Mouse (Mus musculus) B cell, adult 2 months (primary cell): ENCODE measurements around the gene Thoc6.

Source experiments
- DNase-seq, 2 experiments: peaks; one replicate each; pipeline ENCODE4 v3.0.0; 2022

The Thoc6 gene

GRCm38 (mm10) chr17:23673424-23674073, at the start of gene Thoc6, which contains the start of gene Hcfc1r1:
Gene Thoc6, minus strand, starts transcription at chr17:23673882.
Gene Hcfc1r1, plus strand, starts transcription at chr17:23673596.
- peak; percentile 91 to 93 for DNase-seq

- no peak for DNase-seq
Observed at GRCm38 (mm10) chr17:23722376-23723125, 48.9 kb upstream of the Thoc6 start, which contains the start of gene 1520401A03Rik. Gene 1520401A03Rik, minus strand, starts transcription at chr17:23722783.

GRCm38 (mm10) chr17:23721886-23722285, 48.2 kb upstream of the Thoc6 start:
- DNase-seq: no peak

GRCm38 (mm10) chr17:23719455-23719854, 45.8 kb upstream of the Thoc6 start:
- no peak for DNase-seq

- DNase-seq: no peak
Observed at GRCm38 (mm10) chr17:23717003-23717402, 43.3 kb upstream of the Thoc6 start.

- peak; percentile 89 for DNase-seq
Observed at GRCm38 (mm10) chr17:23706212-23706611, 32.5 kb upstream of the Thoc6 start.

- DNase-seq: no peak
Observed at GRCm38 (mm10) chr17:23705525-23706104, 31.9 kb upstream of the Thoc6 start.

GRCm38 (mm10) chr17:23704741-23705140, 31.1 kb upstream of the Thoc6 start:
- no peak for DNase-seq

GRCm38 (mm10) chr17:23703301-23703700, 29.6 kb upstream of the Thoc6 start:
- no peak for DNase-seq

- peak; percentile 85 for DNase-seq
Observed at GRCm38 (mm10) chr17:23700079-23700478, 26.4 kb upstream of the Thoc6 start.

- peak in 1 of 2 experiments; percentile 16 for DNase-seq
Observed at GRCm38 (mm10) chr17:23699131-23700077, 25.7 kb upstream of the Thoc6 start.

- DNase-seq: no peak
Observed at GRCm38 (mm10) chr17:23695801-23696200, 22.1 kb upstream of the Thoc6 start.

- no peak for DNase-seq
Observed at GRCm38 (mm10) chr17:23694491-23694890, 20.8 kb upstream of the Thoc6 start.

- peak; percentile 22 to 33 for DNase-seq
Observed at GRCm38 (mm10) chr17:23683856-23684672, 10.4 kb upstream of the Thoc6 start, which contains the start of gene Cldn9. Gene Cldn9, minus strand, starts transcription at chr17:23684026.

GRCm38 (mm10) chr17:23683226-23683625, 9.5 kb upstream of the Thoc6 start:
- DNase-seq: no peak

GRCm38 (mm10) chr17:23682530-23682929, 8.8 kb upstream of the Thoc6 start:
- DNase-seq: no peak

- DNase-seq: no peak
Observed at GRCm38 (mm10) chr17:23682092-23682491, 8.4 kb upstream of the Thoc6 start.

- no peak for DNase-seq
Observed at GRCm38 (mm10) chr17:23681086-23681485, 7.4 kb upstream of the Thoc6 start.

GRCm38 (mm10) chr17:23680336-23680735, 6.7 kb upstream of the Thoc6 start:
- no peak for DNase-seq

GRCm38 (mm10) chr17:23679127-23679835, 5.6 kb upstream of the Thoc6 start, which contains the start of gene Cldn6:
Gene Cldn6, plus strand, starts transcription at chr17:23679249.
- no peak for DNase-seq

GRCm38 (mm10) chr17:23677236-23677679, 3.6 kb upstream of the Thoc6 start, which contains the start of gene Tnfrsf12a:
Gene Tnfrsf12a, minus strand, starts transcription at chr17:23677468.
- peak; percentile 94 to 95 for DNase-seq
